Mouse (Mus musculus): ENCODE data around the gene Gm10912. TPM values are rescaled to one million over a fixed set of nuclear protein-coding genes. Genes with fewer than 3 reads are reported as not detected.
"Not testable (repeated sequence)": the region's sequence is repeated elsewhere in the genome, so short reads cannot be mapped to it uniquely, and the experiment has no call there.

The Gm10912 gene
- polyA plus RNA-seq (2015; fragmentation: Nextera tagmentation; extraction: Ambion mirVana), result not detected in 2 replicates

DNA sequence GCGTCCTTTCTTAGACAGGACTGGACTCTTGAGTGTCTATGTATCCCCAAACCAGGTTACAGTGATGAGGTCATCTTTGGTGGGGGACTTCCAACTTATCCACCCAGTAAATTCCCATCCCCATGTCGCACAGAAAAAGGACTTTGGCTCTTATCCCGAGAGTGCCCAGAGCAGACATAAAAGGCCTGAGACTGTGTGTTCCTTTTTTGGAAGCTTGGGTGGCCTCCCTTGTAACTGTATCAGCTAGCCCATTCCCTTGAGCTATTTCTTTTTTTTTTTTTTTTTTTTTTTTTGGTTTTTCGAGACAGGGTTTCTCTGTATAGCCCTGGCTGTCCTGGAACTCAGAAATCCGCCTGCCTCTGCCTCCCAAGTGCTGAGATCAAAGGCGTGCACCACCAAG is at the start of gene Gm10912:
Gene Gm10912, plus strand, starts transcription at position 301 of the 400 bp plus-strand sequence.
- WGBS, result 92% methylated on average over 6 of the region's 6 CpGs
- not testable (repeated sequence) for H3K9ac ChIP-seq; H3K4me1 ChIP-seq; H3K36me3 ChIP-seq (replicated peaks); H3K27ac ChIP-seq; H3K9me3 ChIP-seq; ATAC-seq (replicated peaks); H3K4me2 ChIP-seq; H3K27me3 ChIP-seq (replicated peaks); H3K4me3 ChIP-seq

DNA sequence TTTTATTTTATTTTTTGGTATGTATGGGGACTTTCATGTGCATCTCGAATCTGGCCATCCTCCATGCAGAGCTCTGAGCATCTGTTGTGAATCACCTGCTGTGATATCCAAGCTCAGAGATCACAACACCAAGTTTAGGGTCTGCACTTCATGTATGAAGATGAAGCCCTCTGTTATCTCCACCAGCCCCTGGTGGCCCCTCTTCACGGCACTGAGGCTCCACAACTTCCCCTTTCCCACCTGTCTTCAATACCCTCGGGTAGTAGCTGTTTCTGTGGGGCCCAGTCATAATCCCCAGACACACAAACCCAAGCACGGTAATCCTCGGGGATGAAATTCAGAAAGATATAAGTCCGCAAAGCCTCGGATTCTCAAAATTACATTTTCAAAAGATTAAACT is 42.5 kb upstream of the Gm10912 start:
- H3K9ac ChIP-seq, result no peak overlapping the region
- whole genome bisulfite sequencing, result 81% methylated on average over 7 of the region's 7 CpGs
- no peak overlapping the region for H3K4me3 ChIP-seq
- H3K4me2 ChIP-seq, result no peak overlapping the region
- H3K9me3 ChIP-seq, result no peaks in the 10 kb centered on the region
- no peaks in the 10 kb centered on the region for H3K36me3 ChIP-seq (replicated peaks)
- H3K27ac ChIP-seq, result no peak overlapping the region
- no peak for ATAC-seq (replicated peaks)
- H3K4me1 ChIP-seq, result peaks cover 4% of the 10 kb centered on the region; the same call in 1 of the 2 replicates
- no peaks in the 10 kb centered on the region for H3K27me3 ChIP-seq (replicated peaks)

DNA sequence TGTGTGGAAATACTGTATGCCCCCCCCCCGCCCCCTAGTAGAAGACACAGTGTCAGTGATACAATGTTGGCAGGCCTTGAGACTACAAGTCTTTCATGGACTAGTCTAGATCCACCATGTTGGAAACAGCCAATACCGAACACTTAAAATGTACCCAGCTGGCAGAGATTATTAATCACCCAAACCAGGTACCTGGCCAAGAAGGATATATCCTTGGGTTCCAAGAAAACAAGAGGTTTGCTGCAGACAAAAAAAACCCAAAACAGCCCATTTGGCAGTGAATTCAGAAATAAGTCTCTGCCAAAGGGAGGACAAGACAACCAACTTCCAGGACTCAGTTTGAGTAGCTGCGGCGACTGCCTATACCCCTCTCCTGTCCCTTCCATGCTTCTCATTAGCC is 41.0 kb upstream of the Gm10912 start:
- no peak overlapping the region for H3K4me3 ChIP-seq
- no peaks in the 10 kb centered on the region for H3K36me3 ChIP-seq (replicated peaks)
- H3K4me2 ChIP-seq, result no peak overlapping the region
- no peaks in the 10 kb centered on the region for H3K27me3 ChIP-seq (replicated peaks)
- peaks cover 18% of the 10 kb centered on the region for H3K4me1 ChIP-seq
- no peak overlapping the region for H3K9ac ChIP-seq
- 92% methylated on average over 4 of the region's 4 CpGs for WGBS
- ATAC-seq (replicated peaks), result no peak
- no peak overlapping the region for H3K27ac ChIP-seq
- no peaks in the 10 kb centered on the region for H3K9me3 ChIP-seq

GRCm38 (mm10) chr2:104027458-104028138 is 38.0 kb upstream of the Gm10912 start, which contains the start of gene Fbxo3:
Fbxo3 (plus strand) TSS chr2:104027721.
- H3K4me1 ChIP-seq, result peaks cover 28% of the 10 kb centered on the region
- H3K4me3 ChIP-seq, result peak within 1 kb of the TSS; percentile 92
- peak within 1 kb of the TSS; percentile 85 for H3K9ac ChIP-seq
- peak; percentile 97 for ATAC-seq (replicated peaks)
- WGBS, result under 1% methylated on average over 44 of the region's 44 CpGs
- no peaks in the 10 kb centered on the region for H3K27me3 ChIP-seq (replicated peaks)
- H3K27ac ChIP-seq, result peak within 1 kb of the TSS; percentile 76
- no peaks in the 10 kb centered on the region for H3K9me3 ChIP-seq
- H3K36me3 ChIP-seq (replicated peaks), result 0 out of 2 replicates have a peak, but pooled peaks cover 3% of the 10 kb centered on the region
- peak within 1 kb of the TSS; percentile 88 for H3K4me2 ChIP-seq

- no peaks in the 10 kb centered on the region for H3K27me3 ChIP-seq (replicated peaks)
- peaks cover 28% of the 10 kb centered on the region for H3K4me1 ChIP-seq
- peak within 1 kb of the TSS; percentile 92 for H3K4me3 ChIP-seq
- 0 out of 2 replicates have a peak, but pooled peaks cover 3% of the 10 kb centered on the region for H3K36me3 ChIP-seq (replicated peaks)
- peak; percentile 76 for ATAC-seq (replicated peaks)
- peak within 1 kb of the TSS; percentile 76 for H3K27ac ChIP-seq
- H3K9me3 ChIP-seq, result no peaks in the 10 kb centered on the region
- H3K4me2 ChIP-seq, result peak within 1 kb of the TSS; percentile 88
- H3K9ac ChIP-seq, result peak within 1 kb of the TSS; percentile 85
- WGBS, result 1% methylated on average over 32 of the region's 32 CpGs
Measured at GRCm38 (mm10) chr2:104028139-104028723, 37.4 kb upstream of the Gm10912 start, which contains the start of gene 4931422A03Rik. 4931422A03Rik (minus strand) TSS chr2:104028361.

DNA sequence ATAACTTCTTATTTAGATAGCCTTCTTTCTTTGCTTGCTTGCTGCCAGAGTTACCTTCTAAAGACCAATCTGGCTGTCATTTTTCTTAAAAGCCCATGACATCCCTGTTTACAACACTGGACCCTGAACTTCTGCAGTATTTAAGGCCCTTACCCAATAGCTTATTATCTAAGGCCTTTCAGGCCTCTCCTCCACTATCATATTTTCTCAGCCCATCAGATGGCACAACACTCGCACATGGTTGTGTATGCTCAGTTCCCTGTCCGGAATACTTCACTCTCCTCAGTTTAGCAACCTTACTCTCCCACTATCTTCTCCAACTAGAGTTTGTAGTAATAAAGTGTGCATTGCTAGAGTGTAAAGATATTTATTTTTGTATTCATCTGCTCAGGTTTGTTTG is 36.6 kb upstream of the Gm10912 start:
- H3K4me2 ChIP-seq, result peak overlapping the region; percentile 88
- H3K4me1 ChIP-seq, result peaks cover 28% of the 10 kb centered on the region
- peaks cover 10% of the 10 kb centered on the region; the same call in 1 of the 2 replicates for H3K36me3 ChIP-seq (replicated peaks)
- no peak overlapping the region for H3K27ac ChIP-seq
- 79% methylated on average over 2 of the region's 2 CpGs for WGBS
- H3K27me3 ChIP-seq (replicated peaks), result no peaks in the 10 kb centered on the region
- H3K9ac ChIP-seq, result peak overlapping the region; percentile 85
- no peak for ATAC-seq (replicated peaks)
- peak overlapping the region; percentile 92 for H3K4me3 ChIP-seq
- H3K9me3 ChIP-seq, result no peaks in the 10 kb centered on the region

DNA sequence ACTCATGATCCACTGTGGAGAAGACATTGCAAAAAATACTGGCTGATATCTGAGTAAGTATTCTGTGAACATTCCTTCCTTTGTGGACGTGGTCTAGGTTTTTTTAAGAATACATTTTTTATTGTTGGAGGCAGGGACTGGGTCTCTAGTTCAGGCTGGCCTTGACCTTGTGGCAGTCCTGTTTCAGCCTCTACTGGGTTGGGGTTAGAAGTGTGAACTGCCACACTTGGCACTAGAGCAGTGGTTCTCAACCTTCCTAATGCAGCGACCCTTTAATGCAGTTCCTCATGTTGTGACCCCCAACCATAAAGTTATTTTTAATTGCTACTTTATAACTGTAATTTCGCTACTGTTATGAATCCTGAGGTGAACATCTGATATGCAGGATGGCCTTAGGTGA is 35.2 kb upstream of the Gm10912 start:
- Histone ChIP-seq H3K36me3 (replicated peaks) (peaks cover 12% of the 10 kb centered on the region; the same call in 1 of the 2 replicates), H3K27ac (no peak overlapping the region), H3K9ac (no peak overlapping the region), H3K9me3 (no peaks in the 10 kb centered on the region), H3K4me3 (no peak overlapping the region), H3K4me2 (no peak overlapping the region), H3K4me1 (peaks cover 28% of the 10 kb centered on the region), H3K27me3 (replicated peaks) (no peaks in the 10 kb centered on the region)
- ATAC-seq (replicated peaks), result no peak
- WGBS, result 84% methylated on average over 3 of the region's 3 CpGs

DNA sequence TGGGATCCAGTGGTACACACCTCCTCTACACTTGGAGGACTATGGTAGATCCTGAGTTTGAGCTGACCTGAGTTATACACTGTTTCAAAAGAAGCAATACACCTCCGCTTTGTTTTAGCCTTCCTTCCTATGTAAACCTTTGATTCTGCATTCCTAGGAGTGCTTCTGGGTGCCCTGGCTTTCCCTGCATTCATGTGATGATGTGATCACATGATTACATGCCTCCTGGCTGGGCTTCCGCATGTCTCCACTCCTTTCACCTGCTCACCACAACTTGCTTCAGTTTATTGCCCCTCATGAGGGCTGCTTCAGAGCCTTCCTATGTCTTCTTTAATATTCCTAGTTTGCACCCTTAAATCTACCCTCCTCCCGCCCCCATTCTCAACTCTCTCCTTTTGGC is 33.6 kb upstream of the Gm10912 start:
- H3K27me3 ChIP-seq (replicated peaks), result no peaks in the 10 kb centered on the region
- no peak overlapping the region for H3K4me3 ChIP-seq
- H3K27ac ChIP-seq, result no peak overlapping the region
- no peak overlapping the region for H3K4me2 ChIP-seq
- no peak overlapping the region for H3K9ac ChIP-seq
- no peak for ATAC-seq (replicated peaks)
- H3K9me3 ChIP-seq, result no peaks in the 10 kb centered on the region
- 94% methylated on average over 3 of the region's 3 CpGs for WGBS
- H3K4me1 ChIP-seq, result peaks cover 28% of the 10 kb centered on the region
- peaks cover 15% of the 10 kb centered on the region; the same call in 1 of the 2 replicates for H3K36me3 ChIP-seq (replicated peaks)

- ATAC-seq (replicated peaks), result 0 out of 2 replicates have a peak, but pooled peaks have one; percentile 66
- peaks cover 15% of the 10 kb centered on the region; the same call in 1 of the 2 replicates for H3K36me3 ChIP-seq (replicated peaks)
- whole genome bisulfite sequencing, result 31% methylated on average over 3 of the region's 3 CpGs
Measured at GRCm38 (mm10) chr2:104034832-104035472, 30.7 kb upstream of the Gm10912 start.

GRCm38 (mm10) chr2:104035595-104035994 is 30.0 kb upstream of the Gm10912 start:
- peaks cover 20% of the 10 kb centered on the region; the same call in 1 of the 2 replicates for H3K36me3 ChIP-seq (replicated peaks)
- ATAC-seq (replicated peaks), result no peak
- no peak overlapping the region for H3K27ac ChIP-seq
- H3K4me2 ChIP-seq, result no peak overlapping the region
- 89% methylated on average over 6 of the region's 6 CpGs for WGBS
- H3K9ac ChIP-seq, result no peak overlapping the region
- no peaks in the 10 kb centered on the region for H3K9me3 ChIP-seq
- H3K27me3 ChIP-seq (replicated peaks), result no peaks in the 10 kb centered on the region
- peaks cover under 1% of the 10 kb centered on the region; the same call in 1 of the 2 replicates for H3K4me1 ChIP-seq
- no peak overlapping the region for H3K4me3 ChIP-seq

More at GRCm38 (mm10) chr2:104034832-104035472, 30.7 kb upstream of the Gm10912 start:
- no peaks in the 10 kb centered on the region for H3K27me3 ChIP-seq (replicated peaks)
- no peak overlapping the region for H3K27ac ChIP-seq
- no peak overlapping the region for H3K4me3 ChIP-seq
- no peaks in the 10 kb centered on the region for H3K9me3 ChIP-seq
- no peak overlapping the region for H3K4me2 ChIP-seq
- H3K4me1 ChIP-seq, result peaks cover 7% of the 10 kb centered on the region
- H3K9ac ChIP-seq, result no peak overlapping the region

DNA sequence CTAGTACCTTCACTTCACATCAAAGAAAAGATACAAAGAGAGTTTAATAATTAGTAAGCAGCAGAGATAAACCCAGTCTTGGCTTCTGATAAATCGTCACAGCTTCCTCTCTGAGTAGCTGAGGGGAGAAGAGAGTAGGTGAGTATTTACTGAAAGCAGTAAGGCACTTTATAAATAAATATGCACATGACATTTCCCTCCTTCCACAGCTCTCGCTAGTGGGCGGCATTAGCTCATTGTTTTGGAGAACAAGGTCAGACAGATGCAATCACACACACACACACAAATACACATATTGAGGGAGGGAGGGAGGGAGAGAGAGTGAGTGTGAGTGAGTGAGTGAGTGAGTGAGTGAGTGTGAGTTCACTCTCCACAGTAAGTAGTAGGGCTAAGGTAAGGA is 29.3 kb upstream of the Gm10912 start:
- no peaks in the 10 kb centered on the region for H3K4me1 ChIP-seq
- ATAC-seq (replicated peaks), result no peak
- no peak overlapping the region for H3K9ac ChIP-seq
- no peak overlapping the region for H3K27ac ChIP-seq
- H3K9me3 ChIP-seq, result no peaks in the 10 kb centered on the region
- H3K4me2 ChIP-seq, result no peak overlapping the region
- H3K36me3 ChIP-seq (replicated peaks), result peaks cover 20% of the 10 kb centered on the region; the same call in 1 of the 2 replicates
- WGBS, result 65% methylated on average over 3 of the region's 3 CpGs
- H3K4me3 ChIP-seq, result no peak overlapping the region
- H3K27me3 ChIP-seq (replicated peaks), result no peaks in the 10 kb centered on the region

DNA sequence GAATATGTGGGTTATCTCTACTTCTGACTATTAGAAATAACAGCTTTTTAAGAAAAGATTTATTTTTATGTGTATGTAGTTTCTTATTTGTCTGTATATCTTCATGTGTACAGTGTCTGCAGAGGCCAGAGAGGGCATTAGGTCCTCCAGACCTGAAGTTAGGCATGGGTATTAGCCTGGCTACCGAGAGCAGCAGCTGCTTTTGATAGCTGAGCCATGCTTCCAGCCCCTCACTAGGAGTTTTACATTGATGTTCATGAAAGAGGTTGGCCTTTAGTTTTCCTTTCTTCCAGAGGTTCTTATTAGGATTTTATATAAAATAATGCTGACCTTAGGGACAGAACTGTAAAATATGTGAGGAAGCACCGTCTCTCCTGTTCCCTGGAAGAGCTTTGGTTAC is 27.4 kb upstream of the Gm10912 start:
- H3K9me3 ChIP-seq, result no peaks in the 10 kb centered on the region
- H3K9ac ChIP-seq, result no peak overlapping the region
- no peak overlapping the region for H3K27ac ChIP-seq
- no peak overlapping the region for H3K4me2 ChIP-seq
- 54% methylated on average over 2 of the region's 2 CpGs for WGBS
- no peaks in the 10 kb centered on the region for H3K27me3 ChIP-seq (replicated peaks)
- H3K36me3 ChIP-seq (replicated peaks), result peaks cover 17% of the 10 kb centered on the region; the same call in 1 of the 2 replicates
- ATAC-seq (replicated peaks), result no peak
- no peak overlapping the region for H3K4me3 ChIP-seq
- no peaks in the 10 kb centered on the region for H3K4me1 ChIP-seq

Data from midbrain, embryonic 15.5 days (tissue).